Comparison of ENCODE assay signal across 10 mouse cellular contexts in the genomic region with DNA sequence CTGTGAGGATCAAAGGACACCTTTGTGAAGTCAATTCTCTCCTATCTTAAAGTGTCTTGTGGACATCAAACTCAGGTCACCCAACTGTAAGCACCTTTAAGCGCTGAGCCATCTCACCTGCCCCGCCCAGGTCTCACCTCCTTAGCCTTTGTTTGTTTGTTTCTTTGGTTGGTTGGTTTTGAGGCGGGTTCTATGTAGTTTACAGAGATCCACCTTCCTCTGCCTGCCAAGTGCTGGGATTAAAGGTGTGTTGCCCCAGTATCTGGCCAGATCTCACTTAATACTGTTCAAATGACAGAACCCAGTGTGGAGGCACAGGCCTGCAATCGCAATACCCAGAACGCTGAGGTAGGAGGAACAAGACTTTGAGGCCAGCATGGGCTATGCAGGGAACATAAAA.
"Had no signal": no experiment of that assay in that cellular context is flagged by ENCODE, and none has a peak within 500 bp of the region (broad histone marks: within the 10 kb centered on the region; RNA-seq: fewer than 3 reads in every experiment).

No protein-coding gene starts in this region.

- DNase-seq: kidney, adult 8-10 months; kidney, postnatal 10 days; layer of hippocampus, adult 9-11 months had no signal

- H3K27ac ChIP-seq: limb, embryonic 12.5 days; liver, embryonic 12.5 days; lung, embryonic 15.5 days; macrophage; midbrain, embryonic 15.5 days; neural tube, embryonic 12.5 days had no signal

- H3K27me3 ChIP-seq: limb, embryonic 12.5 days; lung, embryonic 15.5 days; midbrain, embryonic 15.5 days; neural tube, embryonic 12.5 days had no signal

- H3K4me1 ChIP-seq: limb, embryonic 12.5 days had no signal

- H3K4me3 ChIP-seq: limb, embryonic 12.5 days; liver, embryonic 12.5 days; lung, embryonic 15.5 days; megakaryocyte, embryonic 14.5 days; midbrain, embryonic 15.5 days; neural tube, embryonic 12.5 days had no signal

- H3K9ac ChIP-seq: limb, embryonic 12.5 days; liver, embryonic 12.5 days; lung, embryonic 15.5 days; midbrain, embryonic 15.5 days; neural tube, embryonic 12.5 days had no signal
